Mouse (Mus musculus): ENCODE data around the gene Etv3.

DNA sequence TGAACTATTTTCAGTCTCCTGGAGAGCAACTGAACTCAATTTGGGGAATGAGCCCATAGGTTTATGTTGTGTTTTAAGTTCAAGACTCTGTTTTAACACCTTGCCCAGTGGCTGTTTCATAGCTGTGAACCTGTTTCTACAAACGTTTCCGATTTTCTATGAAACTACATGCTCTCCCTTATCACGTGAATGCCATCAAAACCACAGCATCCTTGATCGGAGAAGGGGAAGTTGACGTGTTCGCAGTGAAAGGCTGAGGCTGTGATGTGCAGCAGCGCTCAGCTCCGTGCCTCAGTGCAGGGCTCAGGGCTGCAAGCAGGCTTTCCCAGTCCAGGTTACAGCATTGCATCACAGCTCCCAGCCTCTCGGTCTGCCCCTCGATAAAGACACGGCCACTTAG is 4.4 kb downstream of the Etv3 start:
- TF ChIP-seq POLR2A (IDR thresholded peaks at IDR 0.05; ENCODE audit: extremely low read depth, insufficient read depth, low read length), result no peak
- no peak for TF ChIP-seq CTCF (IDR thresholded peaks at IDR 0.05; ENCODE audit: low read depth, low read length)
